Mouse (Mus musculus) limb, embryonic 12.5 days (tissue): ENCODE data around the gene Zfp709. TPM values are rescaled to one million over a fixed set of nuclear protein-coding genes. Genes with fewer than 3 reads are reported as not detected.
"Not testable (repeated sequence)": the region's sequence is repeated elsewhere in the genome, so short reads cannot be mapped to it uniquely, and the experiment has no call there.

Experiments
- ATAC-seq: fragments of 200-750 bp; cut with Nextera tagmentation; 2 replicates; pipeline ENCODE4 v1.8.0; 2017; ENCODE audit warnings: low read depth, moderate TSS enrichment; ENCODE audit not compliant: insufficient number of reproducible peaks, insufficient read depth, low FRiP score, low TSS enrichment
- H3K27ac ChIP-seq: fragments of 300-500 bp; sonication (generic); 2 replicates; pipeline ENCODE4 v1.5.1; 2016; ENCODE audit warnings: mild to moderate bottlenecking, moderate library complexity
- H3K27me3 ChIP-seq: fragments of 300-500 bp; sonication (generic); 2 replicates; pipeline ENCODE4 v1.6.1; 2016; ENCODE audit warnings: mild to moderate bottlenecking, moderate library complexity
- H3K36me3 ChIP-seq: fragments of 300-500 bp; sonication (generic); 2 replicates; pipeline ENCODE4 v1.6.1; 2016; ENCODE audit warnings: mild to moderate bottlenecking, moderate library complexity
- H3K4me1 ChIP-seq: fragments of 300-500 bp; sonication (generic); replicated peaks from 2 replicates; pipeline ENCODE4 v1.6.1; 2016
- H3K4me2 ChIP-seq: fragments of 300-500 bp; sonication (generic); 2 replicates; pipeline ENCODE4 v1.6.1; 2016; ENCODE audit warnings: mild to moderate bottlenecking, moderate library complexity
- H3K4me3 ChIP-seq: fragments of 300-500 bp; sonication (generic); replicated peaks from 2 replicates; pipeline ENCODE4 v1.5.1; 2016; ENCODE audit warnings: mild to moderate bottlenecking
- H3K9ac ChIP-seq: fragments of 300-500 bp; sonication (generic); replicated peaks from 2 replicates; pipeline ENCODE4 v1.6.1; 2016; ENCODE audit warnings: mild to moderate bottlenecking, moderate library complexity
- H3K9me3 ChIP-seq: fragments of 300-500 bp; sonication (generic); 2 replicates; pipeline ENCODE4 v1.6.1; 2016; ENCODE audit warnings: mild to moderate bottlenecking, moderate library complexity
- WGBS: fragments of 180-500 bp; shearing (Covaris S2); methylation state at CpG from one replicate; pipeline ENCODE4 v1.1.7; 2016; 5-methylcytosine and 5-hydroxymethylcytosine counted together
- polyA plus RNA-seq: library from polyadenylated mRNA; unstranded; fragments of >200 nt; fragmentation: Nextera tagmentation; extraction: Ambion mirVana; gene quantifications from 2 replicates; pipeline ENCODE4 v1.2.1, GENCODE M21; 2016

The Zfp709 gene
- polyA plus RNA-seq, 1 experiment from 2014 or later: 6.0 TPM

DNA sequence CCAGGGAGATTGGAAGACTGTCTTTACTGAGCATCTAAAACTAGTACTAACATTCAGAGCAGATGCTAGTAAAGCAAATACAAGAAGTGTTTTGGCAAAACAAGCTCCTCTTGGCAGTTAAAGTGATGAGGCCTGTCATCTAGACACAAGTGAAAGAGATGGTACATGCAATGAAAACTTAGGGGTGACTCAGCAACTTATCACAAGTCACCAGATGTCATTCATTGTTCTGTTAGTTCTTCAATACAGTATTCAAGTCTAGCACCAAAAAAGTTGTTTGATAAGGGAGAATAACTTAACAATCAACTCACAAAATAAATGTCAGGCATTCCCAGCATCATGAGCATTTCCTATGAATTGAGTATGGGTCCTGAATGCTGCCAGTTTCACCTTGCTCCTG is 46.0 kb downstream of the Zfp709 start:
- Histone ChIP-seq H3K4me2 (no peak overlapping the region), H3K36me3 (peaks cover 55% of the 10 kb centered on the region), H3K9ac (no peak overlapping the region), H3K4me1 (peaks cover 4% of the 10 kb centered on the region; the same call in 1 of the 2 replicates), H3K27me3 (no peaks in the 10 kb centered on the region), H3K27ac (no peak overlapping the region), H3K4me3 (no peak overlapping the region), H3K9me3 (no peaks in the 10 kb centered on the region; the same call in 1 of the 2 replicates)
- ATAC-seq: no peak

- not testable (repeated sequence) for H3K4me2 ChIP-seq, H3K4me3 ChIP-seq, H3K9ac ChIP-seq, ATAC-seq, H3K27ac ChIP-seq, H3K4me1 ChIP-seq, H3K27me3 ChIP-seq
- H3K9me3 ChIP-seq: peaks cover 15% of the 10 kb centered on the region; the same call in 1 of the 2 replicates
- 86% methylated on average over 2 of the region's 2 CpGs for WGBS
- H3K36me3 ChIP-seq: peaks cover 10% of the 10 kb centered on the region
Measured at GRCm38 (mm10) chr8:71938037-71938436, 56.2 kb downstream of the Zfp709 start.

- Histone ChIP-seq H3K27ac (no peak overlapping the region), H3K9ac (no peak overlapping the region), H3K27me3 (peaks cover 4% of the 10 kb centered on the region; the same call in 1 of the 2 replicates), H3K4me2 (no peak overlapping the region), H3K9me3 (peaks cover 4% of the 10 kb centered on the region; the same call in 1 of the 2 replicates), H3K4me3 (no peak overlapping the region), H3K36me3 (no peaks in the 10 kb centered on the region), H3K4me1 (no peaks in the 10 kb centered on the region)
- no peak for ATAC-seq
- WGBS: 81% methylated on average over 2 of the region's 2 CpGs
Measured at GRCm38 (mm10) chr8:71940293-71941208, 58.7 kb downstream of the Zfp709 start.

GRCm38 (mm10) chr8:71941776-71942175 is 60.0 kb downstream of the Zfp709 start:
- no peak overlapping the region for H3K4me3 ChIP-seq
- H3K9me3 ChIP-seq: no peaks in the 10 kb centered on the region
- no peak overlapping the region for H3K9ac ChIP-seq
- no peaks in the 10 kb centered on the region for H3K4me1 ChIP-seq
- no peak overlapping the region for H3K4me2 ChIP-seq
- ATAC-seq: no peak
- peaks cover 4% of the 10 kb centered on the region; the same call in 1 of the 2 replicates for H3K27me3 ChIP-seq
- no peaks in the 10 kb centered on the region for H3K36me3 ChIP-seq
- 83% methylated on average over 1 of the region's 1 CpGs for WGBS
- H3K27ac ChIP-seq: no peak overlapping the region

Other genes with a start within 250 kb of the Zfp709 start
- 0.60 and 0.86 TPM in 2 replicates for gene Unc13a, start 210.3 kb upstream of the Zfp709 start, polyA plus RNA-seq
- 3.8 and 4.4 TPM in 2 replicates for gene Jak3, start 205.7 kb upstream of the Zfp709 start, polyA plus RNA-seq
- 0.54 and 0.64 TPM in 2 replicates for gene Insl3, start 192.8 kb upstream of the Zfp709 start, polyA plus RNA-seq
- gene B3gnt3, start 180.2 kb upstream of the Zfp709 start, polyA plus RNA-seq: 0.70 and 1.1 TPM in 2 replicates
- gene Fcho1, start 156.3 kb upstream of the Zfp709 start, polyA plus RNA-seq: 5.5 and 6.0 TPM in 2 replicates
- gene Zfp882, start 26.6 kb downstream of the Zfp709 start, polyA plus RNA-seq: 10.0 and 10.2 TPM in 2 replicates
- 30.9 and 32.8 TPM in 2 replicates for gene Zfp617, start 26.6 kb downstream of the Zfp709 start, polyA plus RNA-seq
- 19.2 and 20.7 TPM in 2 replicates for gene Zfp961, start 69.0 kb downstream of the Zfp709 start, polyA plus RNA-seq
- gene Cyp4f18, start 127.6 kb downstream of the Zfp709 start, polyA plus RNA-seq: 0.66 and 1.3 TPM in 2 replicates
- gene Olfr372, start 159.2 kb downstream of the Zfp709 start, polyA plus RNA-seq: not detected in 2 replicates
- gene Olfr373, start 201.2 kb downstream of the Zfp709 start, polyA plus RNA-seq: not detected in 2 replicates
- not detected in 2 replicates for gene Olfr374, start 225.0 kb downstream of the Zfp709 start, polyA plus RNA-seq